Mouse (Mus musculus) B cell, adult 2 months (primary cell): Measurements from ENCODE around the gene Ebf4.
A peak's percentile ranks its signal among the peaks of the same experiment; 100 is the strongest.
"Not testable (repeated sequence)": the region's sequence is repeated elsewhere in the genome, so short reads cannot be mapped to it uniquely, and the experiment has no call there.

Experiments
- DNase-seq, 2 experiments: peaks; one replicate each; pipeline ENCODE4 v3.0.0; 2022

Gene Ebf4

DNA sequence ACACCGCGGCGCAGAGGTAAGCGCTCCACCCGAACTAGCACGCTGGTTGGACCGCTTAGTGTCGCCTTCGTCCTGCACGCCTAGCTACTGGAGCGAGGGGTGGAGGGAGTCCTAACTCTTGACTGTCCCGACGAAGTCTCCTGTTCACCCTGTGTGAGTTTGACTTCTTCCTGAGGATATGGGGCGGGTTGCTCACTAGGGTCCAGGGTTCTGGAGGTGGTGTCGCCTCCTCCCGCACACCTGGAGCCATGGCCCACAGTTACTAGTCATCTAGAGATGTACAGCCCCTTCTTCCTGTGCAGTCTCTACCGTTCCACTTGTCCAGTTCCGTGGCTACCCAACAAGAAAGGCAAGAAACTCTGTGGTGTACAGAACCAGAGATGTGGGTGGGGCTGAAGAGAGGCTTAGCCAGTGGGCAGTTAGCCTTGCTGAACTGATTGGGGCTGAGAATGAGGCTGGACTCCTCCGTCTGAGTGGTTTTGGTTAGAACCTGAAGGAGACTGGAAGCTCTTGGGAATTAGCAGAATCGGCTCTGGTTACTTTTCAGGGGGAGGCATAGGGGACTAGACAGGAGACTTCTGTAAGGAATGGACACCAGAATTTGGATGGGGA lies 1.3 kb downstream of the Ebf4 start:
- peak in 1 of 2 experiments; percentile 11 for DNase-seq

DNA sequence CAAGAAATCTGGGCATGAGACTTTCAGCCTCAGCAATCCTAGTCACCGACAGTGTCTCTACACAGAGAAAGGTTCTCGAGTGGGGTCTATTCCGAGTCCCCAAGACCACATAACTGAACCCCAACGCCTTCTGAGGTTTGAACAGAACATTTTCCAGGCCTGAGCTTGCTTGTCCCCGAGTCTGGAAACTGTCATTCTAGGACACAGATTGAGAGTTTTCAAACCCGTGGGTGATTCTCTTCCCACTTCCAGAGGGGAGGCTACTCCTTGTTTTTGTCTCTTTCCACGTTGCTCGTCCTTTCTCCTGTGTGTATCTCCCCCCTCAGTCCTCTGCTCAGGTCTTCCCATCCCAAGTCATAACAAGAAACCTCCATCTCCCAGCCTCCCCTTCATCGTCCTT lies 2.6 kb downstream of the Ebf4 start:
- DNase-seq = no peak

DNA sequence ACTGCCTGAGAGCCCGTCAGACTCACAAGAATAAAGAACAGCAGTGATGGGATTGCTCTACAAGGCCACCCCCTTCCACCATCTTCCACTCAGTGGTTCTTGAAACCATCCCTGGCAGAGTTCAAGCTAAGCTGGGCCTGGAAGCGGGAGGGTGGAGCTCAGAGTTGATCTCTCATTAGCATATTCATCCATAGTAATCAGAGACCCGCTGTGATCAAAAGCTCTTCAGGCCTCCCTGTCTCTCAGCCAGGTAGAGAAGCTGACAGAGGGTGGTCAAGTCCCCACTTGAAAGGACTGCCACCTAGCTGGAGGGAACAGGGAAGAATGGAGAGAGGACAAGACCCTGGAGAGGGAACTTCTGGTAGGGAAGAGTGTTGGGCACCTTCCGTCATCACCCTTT lies 8.0 kb downstream of the Ebf4 start:
- no peak for DNase-seq

DNA sequence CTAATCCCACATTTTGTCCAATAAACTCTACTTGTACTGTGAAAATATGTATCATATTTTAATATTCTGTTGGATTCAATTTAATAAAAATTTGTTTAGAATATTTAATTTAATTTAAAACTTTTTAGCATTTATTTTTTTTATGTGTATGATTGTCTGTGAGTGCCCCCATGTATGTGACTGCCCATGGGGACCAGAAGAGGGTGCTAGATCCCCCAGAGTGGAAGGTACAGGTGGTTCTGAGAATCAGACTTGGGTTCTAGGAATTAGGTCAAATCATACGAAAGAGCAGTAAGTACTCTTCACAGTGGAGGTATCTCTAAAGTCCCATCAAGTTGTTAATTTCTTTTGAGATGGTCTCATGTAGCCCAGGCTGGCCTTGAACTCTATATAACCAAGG lies 32.1 kb downstream of the Ebf4 start:
- no peak for DNase-seq

DNA sequence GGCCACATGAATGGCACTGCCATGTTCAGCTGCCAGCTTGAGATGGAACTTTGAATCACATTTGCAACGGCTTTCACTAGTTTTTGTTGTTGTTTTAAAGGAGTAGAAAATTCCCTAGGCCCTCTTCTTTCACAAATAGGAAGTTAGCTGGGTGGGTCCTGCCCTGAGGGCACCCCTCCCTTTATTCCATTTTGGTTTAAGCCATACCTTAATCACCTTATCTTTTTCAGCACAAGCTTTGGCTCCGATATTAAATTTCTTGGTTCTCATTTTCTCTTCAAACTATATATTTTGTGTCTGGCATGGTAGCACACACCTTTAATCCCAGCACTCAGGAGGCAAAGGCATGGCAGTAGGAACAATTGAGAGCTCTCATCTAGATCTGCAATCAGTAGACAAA lies 34.5 kb downstream of the Ebf4 start:
- DNase-seq = no peak

DNA sequence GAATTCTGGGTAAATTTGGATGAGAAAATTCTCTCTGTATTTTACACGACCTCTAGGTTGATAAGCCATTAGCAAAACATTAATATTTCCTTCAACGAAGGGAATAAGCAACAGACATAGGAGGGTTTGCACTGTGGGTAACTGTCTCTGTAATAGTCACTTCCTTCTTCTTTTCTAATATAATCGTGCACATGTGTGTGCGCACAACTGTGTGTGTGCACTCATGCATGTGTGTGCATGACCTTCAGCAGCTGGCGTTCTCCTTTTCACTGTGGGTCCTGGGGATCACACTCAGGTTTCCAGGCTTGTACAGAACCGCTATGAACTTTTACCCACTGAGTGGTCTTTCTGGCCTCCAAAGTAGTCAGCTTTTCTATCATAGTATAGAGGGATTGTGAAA lies 40.1 kb downstream of the Ebf4 start:
- no peak for DNase-seq

DNA sequence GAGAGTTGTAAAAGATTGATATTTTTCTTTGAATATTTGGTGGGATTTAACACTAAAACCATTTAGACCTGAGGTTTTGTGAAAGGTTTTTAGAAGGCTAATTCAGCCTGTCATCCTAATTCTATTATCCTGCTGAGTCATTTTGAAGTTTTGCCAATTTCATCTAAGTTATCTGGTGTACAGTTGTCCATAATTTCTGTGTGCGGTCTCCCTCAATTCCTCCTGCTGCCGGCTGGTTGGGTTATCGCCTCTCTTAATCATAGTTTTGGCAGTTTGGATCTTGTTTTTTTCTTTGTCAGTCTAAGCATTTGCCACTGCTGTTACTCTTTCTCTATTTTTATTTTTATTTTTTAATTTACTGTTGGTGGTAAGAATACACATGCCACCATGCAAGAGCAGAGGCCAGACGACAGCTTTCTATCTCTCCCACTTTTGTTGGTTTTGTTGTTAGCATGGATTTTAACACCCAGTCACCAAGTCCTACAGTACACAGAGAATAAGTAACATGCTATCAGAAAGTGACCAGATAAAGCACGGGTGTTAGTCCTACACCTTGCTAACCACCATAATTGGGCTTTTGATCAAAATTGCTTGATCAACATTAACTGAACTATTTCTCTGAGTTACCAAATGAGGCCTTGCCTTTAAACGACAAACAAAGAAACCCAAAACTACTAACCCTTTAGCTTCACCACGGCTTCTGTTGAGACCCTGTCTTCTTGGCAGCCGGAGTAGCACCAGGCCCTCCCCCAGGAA lies 45.7 kb downstream of the Ebf4 start:
- no peak for DNase-seq

DNA sequence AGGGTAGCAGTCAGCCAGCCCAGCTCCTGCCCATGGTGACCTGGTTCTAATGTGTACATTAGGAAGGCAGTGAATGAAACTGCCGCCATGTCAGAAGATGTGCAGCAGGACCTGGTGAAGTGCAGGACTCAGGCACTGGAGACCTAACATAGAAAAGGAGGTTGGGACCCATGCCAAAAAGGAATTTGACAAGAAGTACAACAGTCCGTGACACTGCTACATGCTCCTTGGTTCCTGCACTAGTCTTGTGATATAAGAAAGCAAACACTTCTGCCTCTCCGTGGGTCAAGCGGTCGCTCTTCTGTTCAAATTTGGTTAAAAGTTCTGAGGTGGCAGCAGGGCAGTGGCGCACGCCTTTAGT lies 46.2 kb downstream of the Ebf4 start:
- no peak for DNase-seq

DNA sequence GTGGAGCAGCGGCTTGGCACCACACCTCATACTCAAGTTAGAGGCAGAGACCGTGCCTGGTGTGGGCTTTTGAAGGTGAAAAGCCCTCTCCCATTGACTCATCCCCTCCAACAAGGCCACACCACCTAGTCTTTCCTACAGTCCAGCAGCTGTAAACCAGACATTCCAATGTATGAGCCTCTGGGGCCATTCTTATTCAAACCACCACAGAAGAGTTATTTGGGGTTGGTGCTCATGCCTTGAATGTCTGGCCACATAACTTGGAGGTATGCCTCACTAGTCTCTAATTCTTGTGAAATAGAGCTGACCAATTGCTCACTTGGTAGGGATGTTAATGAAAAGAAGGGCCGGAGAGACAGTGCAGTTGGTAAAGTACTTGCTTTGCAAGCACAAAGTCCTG lies 55.4 kb downstream of the Ebf4 start:
- no peak for DNase-seq

DNA sequence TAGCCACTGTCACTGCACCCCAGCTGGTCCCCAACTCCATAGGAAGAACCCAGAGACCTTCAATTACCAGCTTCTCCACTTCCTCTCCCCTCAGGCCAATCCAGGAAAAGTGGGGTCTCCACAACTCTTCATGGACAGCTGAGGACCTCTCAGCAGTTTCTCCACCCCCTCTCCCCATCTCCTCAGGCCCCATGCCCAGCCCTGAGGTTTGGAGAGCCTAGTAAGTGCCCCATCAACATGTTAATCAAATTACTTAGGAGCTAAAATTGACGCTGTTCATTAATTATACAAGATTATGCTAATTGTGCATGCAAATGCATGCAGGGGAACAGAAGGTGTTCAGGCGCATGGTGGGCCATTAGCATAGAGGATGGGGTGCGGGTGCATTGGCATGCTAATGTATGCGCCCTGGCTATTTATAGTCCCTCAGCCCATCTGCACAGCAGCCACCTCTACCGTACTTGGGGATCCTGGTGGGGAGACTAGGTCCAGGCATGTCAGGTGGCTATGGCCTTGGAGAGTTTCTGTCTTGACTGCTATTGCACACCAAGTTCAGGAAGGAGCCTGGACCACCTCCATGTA lies 56.9 kb downstream of the Ebf4 start:
- DNase-seq = no peak

DNA sequence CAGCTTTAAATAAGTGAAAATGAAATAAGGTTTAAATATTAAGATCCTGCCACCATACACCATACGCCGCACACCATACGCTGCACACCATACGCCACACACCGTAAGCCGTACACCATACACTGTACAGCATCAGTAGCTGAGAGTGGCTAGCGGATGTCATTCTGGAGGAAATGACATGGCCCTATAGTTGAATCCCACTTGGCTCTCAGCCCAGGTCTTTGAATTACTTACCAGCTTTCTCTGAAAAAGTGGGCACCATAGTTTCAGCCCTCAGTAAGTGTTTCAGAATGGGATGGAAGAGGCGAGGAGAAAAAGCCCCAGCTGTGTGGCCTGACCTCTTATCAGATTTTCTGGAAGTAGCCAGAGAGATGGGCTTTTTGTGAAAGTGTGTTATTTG lies 58.4 kb downstream of the Ebf4 start:
- DNase-seq = no peak

DNA sequence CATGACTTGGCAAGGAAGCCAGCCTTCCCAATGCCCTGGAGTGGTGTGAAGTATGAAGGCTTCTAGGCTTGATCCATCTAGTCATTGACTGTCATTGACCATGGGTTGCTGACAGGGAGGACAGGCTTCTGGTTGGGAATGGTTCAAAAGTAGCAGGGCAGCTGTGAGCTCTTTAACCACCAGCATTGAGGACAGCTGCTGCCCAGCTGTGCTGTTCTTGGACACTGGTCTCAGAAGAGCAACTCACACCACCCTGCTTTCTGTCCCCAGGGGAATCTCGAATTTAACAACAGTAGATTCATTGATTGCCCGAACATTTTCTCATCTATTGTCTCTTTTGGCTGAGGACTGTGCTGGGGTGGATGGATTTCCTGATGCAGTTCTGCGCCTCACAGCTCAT lies 58.9 kb downstream of the Ebf4 start:
- no peak for DNase-seq

DNA sequence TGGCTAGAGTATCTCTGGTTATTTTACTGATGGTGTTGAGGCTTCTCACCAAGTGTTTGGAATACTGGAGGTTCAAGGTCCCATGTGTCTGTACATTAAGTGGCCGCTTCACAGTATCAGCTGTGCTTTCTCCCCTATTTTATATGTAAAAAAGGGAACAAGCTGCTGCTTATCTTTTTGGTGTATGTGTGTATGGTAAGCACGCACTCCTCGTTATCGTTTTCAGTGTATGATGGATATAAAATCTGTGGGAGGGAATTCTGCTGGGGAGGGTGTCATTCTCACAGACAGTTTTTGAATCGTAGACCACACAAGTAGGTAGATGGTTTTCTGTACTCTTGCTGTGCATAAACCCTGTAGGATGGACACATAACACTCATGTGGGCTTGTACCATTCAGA lies 62.6 kb downstream of the Ebf4 start:
- DNase-seq = no peak

DNA sequence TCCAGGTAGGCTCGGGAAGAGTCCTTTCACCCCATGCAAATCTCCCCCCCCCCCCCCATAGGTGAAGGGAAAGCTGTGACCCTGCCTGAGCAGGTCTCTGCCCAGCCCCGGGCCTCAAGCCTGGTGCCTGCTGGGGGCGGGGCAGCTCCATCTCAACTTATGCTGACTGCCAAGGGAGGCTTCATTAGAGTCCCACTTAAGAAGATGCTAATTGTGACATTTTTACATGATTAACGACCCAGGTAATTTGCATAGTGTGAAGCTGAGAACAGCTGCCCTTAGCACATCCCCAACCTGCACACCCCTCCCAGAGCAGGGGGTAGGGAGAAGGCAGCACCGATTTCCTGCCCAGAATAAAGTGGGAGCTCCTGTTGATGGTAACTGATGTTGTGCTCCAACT lies 63.9 kb downstream of the Ebf4 start:
- no peak for DNase-seq

DNA sequence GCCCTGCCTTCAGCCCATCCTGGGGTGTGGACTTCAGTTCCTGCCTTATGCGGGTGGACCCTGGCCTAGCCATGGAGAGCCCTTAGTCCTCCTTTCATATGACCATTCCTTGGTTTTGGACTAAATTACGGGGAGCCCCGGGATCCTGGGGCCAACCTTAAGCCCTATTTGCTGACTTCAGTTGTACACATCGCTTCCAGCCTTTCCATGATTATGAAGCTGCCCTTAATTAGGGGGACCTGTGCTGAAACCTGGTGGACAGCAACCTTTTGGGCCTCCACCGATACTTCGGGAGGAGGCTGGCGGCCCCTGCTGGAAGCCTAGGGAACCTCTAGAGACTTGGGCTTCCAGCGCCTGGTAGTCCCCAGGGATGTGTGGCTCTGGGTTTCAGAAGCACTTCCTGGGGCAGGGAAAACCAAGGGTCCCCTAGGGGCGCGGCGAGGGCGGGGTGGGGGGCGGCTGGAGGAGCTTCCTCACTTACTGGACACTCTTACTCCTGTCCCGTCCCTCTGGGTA lies 67.6 kb downstream of the Ebf4 start:
- DNase-seq = peak; percentile 22 to 25

DNA sequence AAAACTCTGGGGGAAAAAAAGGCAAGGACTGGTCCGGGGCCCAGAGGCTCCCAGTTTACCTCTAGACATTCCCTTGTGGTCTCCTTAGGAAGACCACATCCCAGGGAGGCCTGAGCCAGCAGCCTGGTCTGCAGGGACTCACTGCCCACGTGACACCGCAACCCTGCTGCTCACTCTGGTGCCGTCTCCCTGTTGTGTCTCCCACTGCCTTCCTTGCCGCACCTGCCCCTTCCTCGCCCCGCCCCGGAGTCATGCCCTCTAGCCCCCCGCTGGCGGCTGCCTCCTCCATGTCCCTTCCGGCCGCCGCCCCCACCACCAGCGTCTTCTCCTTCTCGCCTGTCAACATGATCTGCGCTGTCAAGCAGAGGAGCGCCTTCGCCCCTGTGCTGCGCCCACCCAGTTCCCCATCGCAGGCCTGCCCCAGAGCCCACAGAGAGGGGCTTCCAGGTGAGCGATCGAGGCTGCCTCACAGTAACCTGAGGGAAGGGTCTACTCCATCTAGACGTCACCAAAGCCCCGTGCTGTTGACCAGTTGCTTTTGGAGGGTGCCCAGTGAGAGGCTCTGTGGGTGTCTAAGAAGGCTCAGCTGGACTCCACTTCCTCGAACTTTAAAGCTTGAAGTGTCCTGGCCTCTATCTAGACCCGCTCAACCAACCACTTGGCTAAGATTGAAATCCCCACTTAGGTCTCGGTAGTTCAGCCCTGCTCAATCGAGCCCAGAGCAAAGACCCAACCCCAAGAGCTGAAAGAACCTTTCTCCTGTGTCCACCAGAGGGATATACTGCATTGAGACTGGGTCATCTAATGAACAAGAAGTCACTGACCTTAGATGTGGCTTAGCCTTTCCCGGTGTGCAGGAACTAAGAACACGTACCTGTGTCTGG lies 70.5 kb downstream of the Ebf4 start:
- DNase-seq = no peak

DNA sequence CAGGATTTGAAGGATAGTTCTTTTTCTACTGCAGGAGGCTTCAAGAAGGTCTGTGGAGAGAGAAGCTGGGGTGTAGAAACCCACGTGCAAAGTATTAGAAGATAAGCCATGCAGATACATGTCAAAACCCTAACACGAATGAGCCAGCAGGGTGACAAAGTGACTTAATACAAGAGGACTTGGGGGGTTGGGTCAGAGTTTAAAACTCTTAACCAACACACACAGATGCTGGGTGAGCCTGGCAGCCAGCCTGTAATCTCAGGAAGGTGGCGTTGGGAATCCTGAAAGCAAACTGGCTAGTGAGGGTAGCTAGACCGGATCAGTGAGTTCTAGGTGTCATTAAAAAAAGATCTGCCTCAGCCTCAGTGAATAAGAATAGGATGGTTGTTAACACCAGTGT lies 72.4 kb downstream of the Ebf4 start:
- DNase-seq = no peak

DNA sequence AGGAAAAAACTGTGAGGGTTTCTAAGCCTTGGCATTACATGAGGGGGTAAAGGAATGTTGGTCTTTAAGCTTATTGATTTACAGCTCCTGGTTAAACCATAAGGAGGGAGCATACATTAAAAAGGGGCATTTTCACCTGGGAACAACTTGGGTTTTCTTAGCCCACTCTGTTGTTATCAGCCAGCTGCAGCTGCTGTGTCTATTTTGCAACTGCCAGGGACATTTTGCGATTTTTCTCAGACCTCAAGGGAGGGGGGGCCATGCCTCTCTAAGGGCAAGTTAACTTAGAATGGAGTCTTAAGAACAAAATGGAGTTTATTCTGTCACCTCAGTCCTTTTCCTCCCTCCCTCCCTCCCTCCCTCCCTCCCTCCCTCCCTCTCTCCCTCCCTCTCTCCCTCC lies 78.1 kb downstream of the Ebf4 start:
- DNase-seq = not testable (repeated sequence)

DNA sequence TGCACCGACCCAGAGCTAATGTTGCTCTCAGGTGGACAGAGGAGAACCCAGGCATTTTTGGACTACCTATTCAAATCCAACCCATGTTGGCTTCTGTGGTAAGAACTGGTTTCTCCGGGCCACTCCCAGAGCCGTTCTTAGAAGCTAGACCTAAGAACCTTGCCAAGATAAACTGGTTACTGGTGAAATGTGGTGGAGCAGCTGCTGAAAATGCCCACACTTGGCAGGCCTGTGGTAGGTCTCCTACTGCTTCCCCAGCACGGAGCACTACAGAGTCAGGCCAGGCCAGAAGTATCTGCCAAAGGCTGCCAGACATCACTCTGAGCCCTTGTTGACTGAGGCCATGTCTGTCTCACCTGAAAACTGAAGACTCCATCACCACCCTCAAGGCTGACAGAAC lies 80.0 kb downstream of the Ebf4 start:
- DNase-seq = no peak

DNA sequence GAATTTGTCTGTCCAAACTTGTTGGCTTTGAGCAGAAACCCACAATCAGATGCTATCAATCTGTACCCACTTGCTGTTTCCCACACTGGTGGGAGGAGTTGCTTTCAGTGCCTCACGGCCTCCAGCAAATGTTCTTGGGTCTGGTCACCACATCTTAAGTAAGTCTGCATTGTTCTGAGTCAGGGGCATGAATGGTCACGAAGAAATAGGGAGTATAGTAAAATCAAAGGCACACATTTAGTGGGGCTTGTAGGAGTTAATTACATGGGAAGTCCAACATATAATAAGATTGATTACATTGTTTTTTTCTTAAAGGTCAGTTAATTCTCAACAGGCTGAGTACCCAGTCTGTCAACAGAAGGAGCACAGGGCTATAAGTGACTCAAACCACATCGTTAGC lies 88.2 kb downstream of the Ebf4 start:
- DNase-seq = no peak

DNA sequence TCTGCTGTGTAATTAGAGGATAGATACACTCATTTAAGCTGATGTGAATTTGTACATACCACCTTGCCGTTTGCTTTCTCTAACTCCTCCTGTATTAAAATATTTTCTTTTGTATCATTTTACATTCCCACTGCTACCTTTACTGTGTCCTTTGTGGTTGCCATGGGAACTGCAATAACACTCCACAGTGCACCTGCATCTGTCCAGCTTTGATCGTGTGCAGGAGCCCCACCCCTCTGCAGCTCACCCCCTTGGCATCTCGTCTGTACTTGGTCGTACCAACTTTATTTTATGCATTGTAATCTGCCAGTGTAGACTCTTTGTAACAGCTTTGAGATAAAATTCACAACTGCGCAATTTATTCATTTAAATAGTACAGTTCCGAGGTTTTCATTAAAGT lies 88.9 kb downstream of the Ebf4 start:
- DNase-seq = no peak

DNA sequence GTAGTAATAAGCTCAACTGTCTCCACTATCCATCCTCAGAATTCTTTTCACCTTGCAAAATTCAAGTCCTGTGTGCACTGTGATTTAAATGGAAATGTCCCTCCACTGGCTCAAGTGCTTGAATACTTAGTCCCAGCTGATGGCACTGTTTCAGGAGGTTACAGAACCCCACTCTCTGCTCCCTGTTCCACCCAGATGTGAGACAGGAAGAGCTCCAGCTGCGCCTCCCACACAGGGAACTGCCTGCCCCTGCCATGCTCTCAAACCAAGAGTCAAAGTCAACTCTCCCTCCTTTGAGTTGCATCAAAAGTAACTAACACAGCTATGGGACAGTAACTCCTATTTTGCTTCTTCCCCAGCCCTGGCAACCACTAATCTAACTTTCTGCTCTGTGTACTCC lies 91.2 kb downstream of the Ebf4 start:
- DNase-seq = no peak

DNA sequence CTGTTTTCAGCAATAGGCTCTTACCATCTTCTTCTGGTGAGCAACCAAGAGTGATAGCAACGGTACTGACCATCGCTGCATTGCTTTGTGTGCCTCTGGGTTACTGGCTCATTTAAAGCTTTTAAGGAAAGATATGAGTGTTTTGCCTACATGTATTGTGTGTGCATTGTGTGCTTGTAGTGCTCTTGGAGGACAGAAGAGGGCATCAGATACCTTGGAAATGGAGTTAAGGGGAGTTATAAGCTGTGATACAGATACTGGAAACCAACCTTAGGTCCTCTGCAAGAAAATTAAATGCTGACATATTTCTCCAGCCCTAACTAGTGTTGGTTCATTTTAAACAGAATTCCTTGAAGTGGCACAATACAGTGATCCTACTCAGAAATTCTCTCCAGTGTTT lies 93.8 kb downstream of the Ebf4 start:
- no peak for DNase-seq
